Mouse (Mus musculus) forebrain, embryonic 10.5 days (tissue): ENCODE results near the gene Gsta4. TPM values are rescaled to one million over a fixed set of nuclear protein-coding genes. Genes with fewer than 3 reads are reported as not detected.

Experiments used
- DNase-seq: peaks from one replicate; pipeline ENCODE4 v3.0.0-alpha.2; 2017; ENCODE audit warnings: low spot score; ENCODE audit errors: extremely low spot score
- H3K27ac ChIP-seq: fragments of 300-500 bp; sonication (generic); 2 replicates; pipeline ENCODE4 v1.5.1; 2016; ENCODE audit warnings: mild to moderate bottlenecking
- H3K27me3 ChIP-seq: fragments of 300-500 bp; sonication (generic); 2 replicates; pipeline ENCODE4 v1.6.1; 2016; ENCODE audit warnings: mild to moderate bottlenecking; ENCODE audit not compliant: poor library complexity, severe bottlenecking
- H3K36me3 ChIP-seq: fragments of 300-500 bp; sonication (generic); replicated peaks from 2 replicates; pipeline ENCODE4 v1.6.1; 2016; ENCODE audit warnings: mild to moderate bottlenecking, moderate library complexity
- H3K4me1 ChIP-seq: fragments of 300-500 bp; sonication (generic); 2 replicates; pipeline ENCODE4 v1.6.1; 2016
- H3K4me3 ChIP-seq: fragments of 300-500 bp; sonication (generic); 2 replicates; pipeline ENCODE4 v1.5.1; 2016; ENCODE audit warnings: mild to moderate bottlenecking, moderate library complexity
- H3K9me3 ChIP-seq: fragments of 300-500 bp; sonication (generic); 2 replicates; pipeline ENCODE4 v1.6.1; 2016; ENCODE audit warnings: mild to moderate bottlenecking, moderate library complexity
- WGBS: fragments of 180-500 bp; shearing (Covaris S2); methylation state at CpG from one replicate; pipeline ENCODE4 v1.1.7; 2016; 5-methylcytosine and 5-hydroxymethylcytosine counted together
- polyA plus RNA-seq: library from polyadenylated mRNA; unstranded; fragments of >200 nt; fragmentation: Nextera tagmentation; extraction: Ambion mirVana; gene quantifications from 2 replicates; pipeline ENCODE4 v1.2.1, GENCODE M21; 2016

Gene Gsta4
- polyA plus RNA-seq, 1 experiment from 2014 or later, result 103 TPM

DNA sequence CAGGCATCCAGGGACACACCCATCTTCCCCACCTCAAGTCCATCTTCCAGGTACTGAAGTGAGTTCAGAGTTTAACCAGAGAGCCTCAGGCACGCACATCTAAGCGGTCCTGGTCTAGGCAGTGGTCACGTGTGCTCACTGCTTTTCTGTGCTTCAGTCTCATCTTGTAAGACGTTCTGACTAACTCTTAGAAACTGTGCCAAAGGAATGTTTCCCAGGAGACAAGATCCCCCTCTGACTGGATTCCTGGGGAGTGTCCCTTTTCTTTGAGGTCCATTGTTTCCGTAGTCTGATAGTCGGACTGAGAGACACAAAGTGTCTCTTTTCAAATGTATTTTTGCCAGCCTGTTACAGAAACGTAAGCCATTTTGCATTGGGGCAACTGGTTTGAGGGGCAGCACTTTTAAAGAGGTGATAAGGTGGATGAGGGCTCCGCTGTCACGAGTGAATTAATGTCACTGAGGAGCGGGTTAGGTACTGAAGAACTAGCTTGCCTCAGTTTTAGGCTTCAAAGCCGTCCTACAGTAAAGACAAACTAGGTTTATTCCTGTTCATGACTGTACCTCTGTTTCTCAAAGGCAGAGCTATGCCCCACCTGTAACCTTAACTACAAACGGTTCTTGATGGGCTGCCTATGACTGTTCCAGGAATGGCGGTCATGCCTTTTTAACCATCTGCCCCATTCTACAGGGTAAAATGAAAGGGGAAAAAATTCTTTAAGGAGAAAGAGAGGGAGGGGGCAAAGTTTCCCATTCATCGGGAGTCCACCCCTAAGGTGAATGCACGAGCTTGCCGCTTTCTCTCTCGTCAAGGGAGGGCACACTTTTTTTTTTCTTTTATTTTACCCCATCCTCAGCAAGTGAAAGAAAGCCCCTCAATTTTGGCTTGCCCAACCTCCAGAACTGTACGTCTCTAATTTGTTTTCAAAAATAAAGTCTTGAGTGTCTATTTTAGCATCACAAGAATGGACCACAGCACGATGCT, 8.4 kb downstream of the Gsta4 start:
- 1% methylated on average over 19 of the region's 19 CpGs for WGBS
- peaks cover 45% of the 10 kb centered on the region for H3K4me1 ChIP-seq
- peak overlapping the region; percentile 54 for H3K4me3 ChIP-seq
- H3K27ac ChIP-seq, result peak overlapping the region; percentile 80
- peaks cover 19% of the 10 kb centered on the region for H3K27me3 ChIP-seq
- H3K9me3 ChIP-seq, result no peaks in the 10 kb centered on the region
- DNase-seq, result peak; percentile 19
- no peaks in the 10 kb centered on the region for H3K36me3 ChIP-seq

- peak; percentile 80 for DNase-seq
- Histone ChIP-seq H3K27ac (peak overlapping the region; percentile 80), H3K4me3 (peak overlapping the region; percentile 54), H3K9me3 (no peaks in the 10 kb centered on the region), H3K36me3 (no peaks in the 10 kb centered on the region), H3K4me1 (peaks cover 45% of the 10 kb centered on the region), H3K27me3 (peaks cover 19% of the 10 kb centered on the region)
- 0% methylated on average over 18 of the region's 18 CpGs for WGBS
Observed at GRCm38 (mm10) chr9:78191736-78192135, 9.2 kb downstream of the Gsta4 start.

DNA sequence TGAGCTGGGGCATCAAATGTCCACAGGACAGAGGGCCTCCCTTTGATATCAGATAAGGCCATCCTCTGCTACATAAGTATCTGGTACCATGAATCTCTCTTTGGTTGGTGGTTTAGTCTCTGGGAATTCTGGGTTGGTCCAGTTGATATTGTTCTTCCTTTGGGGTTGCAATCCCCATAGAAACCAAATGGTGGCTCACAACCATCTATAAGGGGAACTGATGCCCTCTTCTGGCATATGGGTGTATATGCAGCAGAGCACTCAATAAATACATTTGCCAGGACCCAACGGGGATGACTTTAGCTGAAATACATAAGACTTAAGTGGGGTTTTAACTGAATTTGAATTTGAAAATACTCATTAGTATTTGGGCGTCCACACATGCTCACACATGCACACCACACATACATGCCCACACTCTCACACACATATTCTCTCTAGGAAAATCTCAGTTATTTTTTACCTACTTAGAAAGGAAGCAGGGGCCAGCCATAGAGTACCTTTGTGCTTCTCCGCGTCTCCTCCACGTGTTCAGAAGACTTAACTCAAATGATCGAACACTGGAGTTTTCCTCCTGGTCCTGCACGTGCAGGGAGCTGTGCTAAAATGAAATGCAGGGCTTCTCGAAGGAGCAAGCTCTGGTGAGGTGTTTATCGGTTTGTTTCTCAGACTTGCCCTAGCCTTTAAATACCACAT, 11.5 kb downstream of the Gsta4 start:
- DNase-seq, result peak; percentile 24
- 54% methylated on average over 9 of the region's 9 CpGs for WGBS
- Histone ChIP-seq H3K4me3 (0 out of 2 replicates have a peak overlapping the region, but pooled peaks have one; percentile 54), H3K36me3 (peaks cover 13% of the 10 kb centered on the region), H3K4me1 (peaks cover 45% of the 10 kb centered on the region), H3K27me3 (peaks cover 19% of the 10 kb centered on the region), H3K9me3 (no peaks in the 10 kb centered on the region), H3K27ac (0 out of 2 replicates have a peak overlapping the region, but pooled peaks have one; percentile 41)

GRCm38 (mm10) chr9:78195034-78195433, 12.5 kb downstream of the Gsta4 start:
- no peak overlapping the region for H3K4me3 ChIP-seq
- 91% methylated on average over 11 of the region's 11 CpGs for WGBS
- H3K27me3 ChIP-seq, result peaks cover 12% of the 10 kb centered on the region
- DNase-seq, result no peak
- H3K27ac ChIP-seq, result no peak overlapping the region
- H3K9me3 ChIP-seq, result no peaks in the 10 kb centered on the region
- H3K4me1 ChIP-seq, result peaks cover 44% of the 10 kb centered on the region
- H3K36me3 ChIP-seq, result peaks cover 23% of the 10 kb centered on the region

DNA sequence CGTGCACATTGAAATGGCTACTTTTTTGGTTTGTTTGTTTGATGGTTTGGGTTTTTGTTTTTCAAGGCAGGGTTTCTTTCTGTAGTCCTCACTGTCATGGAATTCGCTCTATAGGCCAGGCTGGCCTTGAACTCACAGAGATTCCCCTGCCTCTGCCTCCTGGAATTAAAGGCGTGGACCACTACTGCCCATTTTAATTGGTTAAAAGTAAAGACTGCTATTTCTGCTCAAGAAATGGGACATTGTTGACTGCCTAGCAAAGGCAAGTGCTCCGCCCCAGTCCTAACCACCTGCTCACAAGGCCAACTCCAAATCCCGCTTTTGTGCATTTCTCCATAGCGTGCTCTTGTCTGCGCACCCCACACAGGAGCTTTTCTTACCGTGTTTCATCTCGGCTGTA, 15.2 kb downstream of the Gsta4 start:
- no peak for DNase-seq
- no peaks in the 10 kb centered on the region for H3K27me3 ChIP-seq
- WGBS, result 95% methylated on average over 9 of the region's 9 CpGs
- no peak overlapping the region for H3K27ac ChIP-seq
- H3K36me3 ChIP-seq, result peaks cover 46% of the 10 kb centered on the region
- H3K9me3 ChIP-seq, result no peaks in the 10 kb centered on the region
- peaks cover 16% of the 10 kb centered on the region for H3K4me1 ChIP-seq
- no peak overlapping the region for H3K4me3 ChIP-seq

DNA sequence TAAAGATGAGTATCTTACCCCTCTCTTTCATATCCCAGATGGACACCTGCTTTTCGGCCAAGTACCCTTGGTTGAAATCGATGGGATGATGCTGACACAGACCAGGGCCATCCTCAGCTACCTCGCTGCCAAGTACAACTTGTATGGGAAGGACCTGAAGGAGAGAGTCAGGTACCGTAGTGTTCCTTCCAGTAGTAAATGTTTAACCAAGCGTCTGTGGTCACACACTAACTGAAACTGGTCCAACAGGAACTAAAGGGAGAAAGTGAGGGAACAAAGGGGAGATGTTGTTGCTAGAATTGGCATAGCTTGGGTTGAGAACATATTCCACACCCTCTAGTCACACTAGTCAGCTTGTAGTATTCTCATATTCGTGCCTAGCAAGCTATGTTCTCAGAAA, 21.6 kb downstream of the Gsta4 start:
- DNase-seq, result no peak
- peaks cover 77% of the 10 kb centered on the region for H3K36me3 ChIP-seq
- 92% methylated on average over 6 of the region's 6 CpGs for WGBS

GRCm38 (mm10) chr9:78208956-78209355, 26.4 kb downstream of the Gsta4 start:
- peaks cover 67% of the 10 kb centered on the region for H3K36me3 ChIP-seq
- H3K9me3 ChIP-seq, result no peaks in the 10 kb centered on the region
- no peak overlapping the region for H3K27ac ChIP-seq
- 73% methylated on average over 4 of the region's 4 CpGs for WGBS
- H3K4me1 ChIP-seq, result no peaks in the 10 kb centered on the region
- H3K27me3 ChIP-seq, result no peaks in the 10 kb centered on the region
- no peak for DNase-seq
- no peak overlapping the region for H3K4me3 ChIP-seq

More for the DNA sequence above, 21.6 kb downstream of the Gsta4 start:
- no peak overlapping the region for H3K4me3 ChIP-seq
- no peak overlapping the region for H3K27ac ChIP-seq
- no peaks in the 10 kb centered on the region for H3K4me1 ChIP-seq
- no peaks in the 10 kb centered on the region for H3K9me3 ChIP-seq
- no peaks in the 10 kb centered on the region for H3K27me3 ChIP-seq

DNA sequence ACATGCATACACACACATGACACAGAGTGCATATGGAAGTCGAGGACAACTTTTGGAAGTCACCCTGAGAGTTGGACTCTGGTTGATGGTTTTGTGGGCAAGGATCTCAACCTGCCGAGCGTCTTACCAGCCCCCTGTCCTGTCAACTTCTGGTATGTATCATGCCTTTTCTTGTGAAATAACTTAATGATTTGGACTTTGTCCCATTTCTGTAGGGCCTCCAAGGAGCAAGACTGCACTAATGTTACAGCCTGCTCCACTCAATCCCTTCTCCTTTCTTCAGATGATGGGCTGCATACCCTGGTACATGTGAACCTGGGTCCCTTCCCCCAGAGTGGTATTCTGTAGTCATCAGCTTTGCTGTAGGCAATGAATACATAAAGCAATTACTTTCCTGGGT, 27.5 kb downstream of the Gsta4 start:
- WGBS, result 93% methylated on average over 3 of the region's 3 CpGs
- no peak for DNase-seq
- Histone ChIP-seq H3K4me1 (no peaks in the 10 kb centered on the region), H3K9me3 (no peaks in the 10 kb centered on the region), H3K27me3 (no peaks in the 10 kb centered on the region), H3K4me3 (no peak overlapping the region), H3K36me3 (peaks cover 55% of the 10 kb centered on the region), H3K27ac (no peak overlapping the region)

GRCm38 (mm10) chr9:78210821-78211220, 28.2 kb downstream of the Gsta4 start:
- no peak overlapping the region for H3K4me3 ChIP-seq
- H3K27me3 ChIP-seq, result no peaks in the 10 kb centered on the region
- peaks cover 48% of the 10 kb centered on the region for H3K36me3 ChIP-seq
- H3K4me1 ChIP-seq, result no peaks in the 10 kb centered on the region
- 96% methylated on average over 2 of the region's 2 CpGs for WGBS
- no peak for DNase-seq
- H3K27ac ChIP-seq, result no peak overlapping the region
- no peaks in the 10 kb centered on the region for H3K9me3 ChIP-seq

DNA sequence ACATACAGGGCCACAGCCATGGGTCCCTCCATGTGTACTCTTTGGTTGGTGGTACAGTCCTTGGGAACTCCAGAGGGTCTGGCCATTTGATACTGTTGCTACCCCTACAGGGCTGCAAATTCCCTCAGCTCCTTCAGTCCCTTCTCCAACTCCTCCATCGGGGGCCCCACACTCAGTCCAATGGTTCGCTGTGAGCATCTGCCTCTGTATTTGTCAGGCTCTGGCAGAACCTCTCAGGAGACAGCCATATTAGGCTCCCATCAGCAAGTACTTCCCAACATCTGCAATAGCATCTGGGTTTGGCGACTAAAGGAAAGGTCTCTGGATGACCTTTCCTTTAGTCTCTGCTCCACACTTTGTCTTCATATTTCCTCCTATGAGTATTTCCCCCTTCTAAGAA, 28.9 kb downstream of the Gsta4 start:
- peaks cover 41% of the 10 kb centered on the region for H3K36me3 ChIP-seq

DNA sequence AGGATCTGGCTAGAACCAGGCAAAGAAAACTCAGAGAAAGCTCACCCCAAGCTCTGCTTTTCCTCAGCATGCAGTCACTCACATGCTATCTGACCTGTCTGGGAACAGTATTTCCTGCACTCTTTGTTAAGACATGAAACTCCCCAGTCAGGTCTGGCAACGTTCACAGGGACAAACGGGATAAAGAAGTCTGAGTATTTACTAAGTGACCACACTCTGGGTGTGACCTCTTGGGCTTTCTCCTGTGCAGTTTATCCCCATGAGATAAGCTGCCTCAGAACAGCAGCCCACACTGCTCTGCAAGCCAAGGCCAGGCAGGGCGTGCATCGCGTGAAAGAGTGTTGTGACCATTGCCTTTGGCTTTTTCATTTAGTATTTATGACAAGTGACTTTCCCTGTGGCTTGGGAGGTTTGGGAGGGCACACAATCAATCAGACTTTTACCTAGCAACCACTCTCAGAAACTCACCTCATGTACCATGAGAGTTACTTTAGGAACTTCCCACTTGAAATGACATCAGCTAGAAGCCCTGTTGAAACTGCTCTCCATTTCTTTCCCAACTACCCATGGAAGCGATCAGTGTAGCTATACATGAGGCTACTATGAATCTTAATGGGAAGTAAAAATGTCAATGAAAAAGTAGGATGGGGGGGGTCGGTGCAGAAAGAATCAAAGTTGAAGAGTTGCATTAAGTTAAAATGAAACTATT, 29.9 kb downstream of the Gsta4 start:
- H3K9me3 ChIP-seq, result no peaks in the 10 kb centered on the region
- no peak overlapping the region for H3K4me3 ChIP-seq
- no peaks in the 10 kb centered on the region for H3K4me1 ChIP-seq
- H3K36me3 ChIP-seq, result peaks cover 38% of the 10 kb centered on the region
- WGBS, result 85% methylated on average over 7 of the region's 7 CpGs
- H3K27ac ChIP-seq, result no peak overlapping the region
- H3K27me3 ChIP-seq, result no peaks in the 10 kb centered on the region
- no peak for DNase-seq

More for the DNA sequence above, 28.9 kb downstream of the Gsta4 start:
- WGBS, result 95% methylated on average over 3 of the region's 3 CpGs
- Histone ChIP-seq H3K9me3 (no peaks in the 10 kb centered on the region), H3K4me1 (no peaks in the 10 kb centered on the region), H3K27ac (no peak overlapping the region), H3K27me3 (no peaks in the 10 kb centered on the region), H3K4me3 (no peak overlapping the region)
- no peak for DNase-seq

DNA sequence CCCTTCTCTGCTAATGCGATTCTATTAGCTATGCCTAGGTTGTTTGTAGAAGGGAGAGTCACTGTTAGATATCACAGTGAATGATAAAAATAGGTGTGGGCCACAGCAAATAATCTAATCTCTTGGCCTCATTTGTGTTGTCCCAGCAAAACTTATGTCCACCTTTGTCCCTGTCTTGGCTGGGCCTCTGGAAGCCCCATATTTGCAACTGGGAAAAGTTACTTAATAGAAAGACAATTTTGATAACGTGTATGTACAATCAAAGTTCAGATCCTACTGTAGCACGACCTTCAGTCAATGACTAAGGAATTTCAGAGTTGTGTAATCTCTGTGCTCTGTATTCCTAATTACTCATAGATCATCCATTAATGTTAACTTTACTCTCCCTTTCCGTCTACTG, 34.5 kb downstream of the Gsta4 start:
- WGBS, result 90% methylated on average over 4 of the region's 4 CpGs

More for the DNA sequence above, 34.5 kb downstream of the Gsta4 start:
- Histone ChIP-seq H3K4me3 (no peak overlapping the region), H3K36me3 (no peaks in the 10 kb centered on the region), H3K9me3 (no peaks in the 10 kb centered on the region), H3K27me3 (no peaks in the 10 kb centered on the region), H3K27ac (no peak overlapping the region), H3K4me1 (no peaks in the 10 kb centered on the region)
- no peak for DNase-seq
